Comparison of ENCODE assay signal across 8 mouse cellular contexts in genomic region chr9:21181421-21182220, GRCm38 (mm10). TPM values are rescaled to one million over a fixed set of nuclear protein-coding genes. Genes with fewer than 3 reads are reported as not detected.
DNase-seq lines count a peak whose midpoint lies in the region; ATAC-seq and TF ChIP-seq lines count a peak whose summit lies in the region.

No protein-coding gene starts in this region.

- no peak for TF ChIP-seq POLR2A in testis, adult 2 months (IDR thresholded peaks at IDR 0.05; ENCODE audit: control insufficient read depth, low read depth, low read length)

- DNase-seq in adrenal gland, adult 2 months: peak; percentile 50
- DNase-seq in adrenal gland, adult 8-10 months: no peak
- DNase-seq in Muller cell, postnatal 12 days (ENCODE audit: inconsistent ontology term): peak; percentile 54
- peak; percentile 48 for DNase-seq in lung, postnatal 36 days

- no peak overlapping the region; the same call in 1 of the 2 replicates for H3K9ac ChIP-seq in forebrain, embryonic 16.5 days (replicated peaks; ENCODE audit: low read depth, low read length)
- peak overlapping the region; percentile 64 for H3K9ac ChIP-seq in intestine, embryonic 15.5 days

- H3K27ac ChIP-seq in forebrain, embryonic 16.5 days (ENCODE audit: low read length): no peak overlapping the region
- 0 out of 2 replicates have a peak overlapping the region, but pooled peaks have one; percentile 32 for H3K27ac ChIP-seq in intestine, embryonic 15.5 days
- no peak overlapping the region for H3K27ac ChIP-seq in testis, adult 2 months (ENCODE audit: control insufficient read depth, insufficient read depth, low read depth, low read length)

- TF ChIP-seq CTCF in testis, adult 2 months (IDR thresholded peaks at IDR 0.05; ENCODE audit: control insufficient read depth, insufficient read depth, insufficient replicate concordance, low read depth, low read length): no peak

- H3K4me2 ChIP-seq in forebrain, embryonic 16.5 days (ENCODE audit: low read length): 0 out of 2 replicates have a peak overlapping the region, but pooled peaks have one; percentile 17
- H3K4me2 ChIP-seq in intestine, embryonic 15.5 days (replicated peaks): peak overlapping the region; percentile 79

- H3K36me3 ChIP-seq in forebrain, embryonic 16.5 days (ENCODE audit: control insufficient read depth, insufficient read depth): no peaks in the 10 kb centered on the region
- H3K36me3 ChIP-seq in intestine, embryonic 15.5 days: no peaks in the 10 kb centered on the region
- H3K36me3 ChIP-seq in testis, adult 2 months (ENCODE audit: control insufficient read depth, insufficient read depth, low read length): no peaks in the 10 kb centered on the region

- no peaks in the 10 kb centered on the region for H3K9me3 ChIP-seq in forebrain, embryonic 16.5 days (ENCODE audit: control insufficient read depth, low read length)
- H3K9me3 ChIP-seq in intestine, embryonic 15.5 days: no peaks in the 10 kb centered on the region

- no peak for ATAC-seq in forebrain, embryonic 16.5 days
- peak; percentile 61 for ATAC-seq in intestine, embryonic 15.5 days
- ATAC-seq in frontal cortex, adult (ENCODE audit: low TSS enrichment): no peak

- WGBS in forebrain, embryonic 16.5 days: 9% methylated on average over 40 of the region's 48 CpGs
- 5% methylated on average over 48 of the region's 48 CpGs for WGBS in intestine, embryonic 15.5 days

- peaks cover 10% of the 10 kb centered on the region; the same call in 1 of the 2 replicates for H3K27me3 ChIP-seq in forebrain, embryonic 16.5 days (replicated peaks; ENCODE audit: control insufficient read depth, insufficient read depth, low read length)
- H3K27me3 ChIP-seq in intestine, embryonic 15.5 days (replicated peaks): no peaks in the 10 kb centered on the region
- H3K27me3 ChIP-seq in testis, adult 2 months (ENCODE audit: control insufficient read depth, insufficient read depth, low read length): no peaks in the 10 kb centered on the region

- H3K4me3 ChIP-seq in forebrain, embryonic 16.5 days (replicated peaks; ENCODE audit: low read length): no peak overlapping the region
- peak overlapping the region; percentile 50 for H3K4me3 ChIP-seq in intestine, embryonic 15.5 days (replicated peaks)
- peak overlapping the region; percentile 34 for H3K4me3 ChIP-seq in testis, adult 2 months (ENCODE audit: control insufficient read depth, low read depth, low read length)

- H3K4me1 ChIP-seq in forebrain, embryonic 16.5 days (replicated peaks; ENCODE audit: control insufficient read depth, insufficient read depth, low read length): peaks cover 5% of the 10 kb centered on the region; the same call in 1 of the 2 replicates
- peaks cover 20% of the 10 kb centered on the region for H3K4me1 ChIP-seq in intestine, embryonic 15.5 days (replicated peaks)
- H3K4me1 ChIP-seq in testis, adult 2 months (ENCODE audit: control insufficient read depth, insufficient read depth, low read length): no peaks in the 10 kb centered on the region; the same call in 1 of the 2 replicates

RNA-seq across cellular contexts. Expression of gene Pde4a, which starts 16.1 kb away (rescaled TPM):
- 10 to 100 TPM in 1 of 2 experiments, 1 to 10 TPM in 1; 8.8 to 17.7 TPM for total RNA-seq in adrenal gland, adult 2 months (2021)
- polyA plus RNA-seq in adrenal gland, adult 2 months (2012; rRNA removed): 13.2 and 15.6 TPM in 2 replicates
- total RNA-seq in adrenal gland, adult 8-10 months (2022): 10 to 100 TPM in 2 of 4 experiments, 1 to 10 TPM in 2; 5.7 to 13.4 (median 9.8) TPM
- polyA plus RNA-seq in forebrain, embryonic 16.5 days (2015; fragmentation: Nextera tagmentation; extraction: Ambion mirVana): 24.9 and 32.0 TPM in 2 replicates
- 6.0 and 6.8 TPM in 2 replicates for polyA plus RNA-seq in intestine, embryonic 15.5 days (2015; fragmentation: Nextera tagmentation; extraction: Ambion mirVana)
- 80.2 and 82.0 TPM in 2 replicates for polyA plus RNA-seq in testis, adult 2 months (2012; rRNA removed)

RNA-seq across cellular contexts. Expression of gene Cdc37, which starts 31.8 kb away (rescaled TPM):
- 100 to 1,000 TPM; 179 to 202 TPM for total RNA-seq in adrenal gland, adult 2 months (2021)
- 58.3 and 59.0 TPM in 2 replicates for polyA plus RNA-seq in adrenal gland, adult 2 months (2012; rRNA removed)
- total RNA-seq in adrenal gland, adult 8-10 months (2022): 100 to 1,000 TPM; 162 to 190 (median 174) TPM
- 213 and 234 TPM in 2 replicates for polyA plus RNA-seq in forebrain, embryonic 16.5 days (2015; fragmentation: Nextera tagmentation; extraction: Ambion mirVana)
- polyA plus RNA-seq in intestine, embryonic 15.5 days (2015; fragmentation: Nextera tagmentation; extraction: Ambion mirVana): 276 and 280 TPM in 2 replicates
- 38.1 and 40.6 TPM in 2 replicates for polyA plus RNA-seq in testis, adult 2 months (2012; rRNA removed)

RNA-seq across cellular contexts. Expression of gene Tyk2, which starts 50.6 kb away (rescaled TPM):
- 10 to 100 TPM; 12.7 to 14.6 TPM for total RNA-seq in adrenal gland, adult 2 months (2021)
- polyA plus RNA-seq in adrenal gland, adult 2 months (2012; rRNA removed): 23.5 and 25.8 TPM in 2 replicates
- 10 to 100 TPM; 15.3 to 30.3 (median 23.0) TPM for total RNA-seq in adrenal gland, adult 8-10 months (2022)
- 10.4 and 13.7 TPM in 2 replicates for polyA plus RNA-seq in forebrain, embryonic 16.5 days (2015; fragmentation: Nextera tagmentation; extraction: Ambion mirVana)
- 13.6 and 15.7 TPM in 2 replicates for polyA plus RNA-seq in intestine, embryonic 15.5 days (2015; fragmentation: Nextera tagmentation; extraction: Ambion mirVana)
- polyA plus RNA-seq in testis, adult 2 months (2012; rRNA removed): 11.4 and 12.5 TPM in 2 replicates

RNA-seq across cellular contexts. Expression of gene Keap1, which starts 57.5 kb away (rescaled TPM):
- 10 to 100 TPM; 36.6 to 56.5 TPM for total RNA-seq in adrenal gland, adult 2 months (2021)
- 132 and 142 TPM in 2 replicates for polyA plus RNA-seq in adrenal gland, adult 2 months (2012; rRNA removed)
- total RNA-seq in adrenal gland, adult 8-10 months (2022): 10 to 100 TPM; 50.7 to 62.6 (median 57.4) TPM
- polyA plus RNA-seq in forebrain, embryonic 16.5 days (2015; fragmentation: Nextera tagmentation; extraction: Ambion mirVana): 74.2 and 78.5 TPM in 2 replicates
- 55.8 and 59.8 TPM in 2 replicates for polyA plus RNA-seq in intestine, embryonic 15.5 days (2015; fragmentation: Nextera tagmentation; extraction: Ambion mirVana)
- polyA plus RNA-seq in testis, adult 2 months (2012; rRNA removed): 46.9 and 52.8 TPM in 2 replicates
